Mouse (Mus musculus) erythroblast, embryonic 14.5 days (primary cell): ENCODE data around the gene Drg2.

Experiments
- GATA1 ChIP-seq: IDR thresholded peaks from 2 replicates; pipeline ENCODE4 v1.6.1; 2012; ENCODE audit warnings: low read length, inconsistent platforms, mixed read lengths
- TAL1 ChIP-seq: IDR thresholded peaks from 3 replicates; pipeline ENCODE4 v1.6.1; 2012; ENCODE audit warnings: low read length, inconsistent platforms, mixed read lengths

GRCm38 (mm10) chr11:60511893-60512292, 57.5 kb downstream of the Drg2 start:
- TF ChIP-seq TAL1 (no peak), GATA1 (no peak)
